Mouse (Mus musculus) kidney, adult 2 months (tissue): ENCODE measurements around the gene Krtap9-1. TPM values are rescaled to one million over a fixed set of nuclear protein-coding genes. Genes with fewer than 3 reads are reported as not detected.
"Not testable (repeated sequence)": the region's sequence is repeated elsewhere in the genome, so short reads cannot be mapped to it uniquely, and the experiment has no call there.

Source experiments
- DNase-seq: peaks from one replicate; pipeline ENCODE4 v3.0.0; 2021
- H3K27ac ChIP-seq: fragments of 200-500 bp; 2 replicates; pipeline ENCODE4 v1.5.1; 2012; ENCODE audit warnings: low read depth, low read length, control low read depth, inconsistent platforms; ENCODE audit not compliant: insufficient read depth
- H3K27me3 ChIP-seq: fragments of 200-500 bp; replicated peaks from 2 replicates; pipeline ENCODE4 v1.6.1; 2012; ENCODE audit warnings: mild to moderate bottlenecking, moderate library complexity, low read length, inconsistent platforms; ENCODE audit not compliant: control insufficient read depth, insufficient read depth
- H3K36me3 ChIP-seq: fragments of 200-500 bp; 2 replicates; pipeline ENCODE4 v1.6.1; 2012; ENCODE audit warnings: mild to moderate bottlenecking, moderate library complexity, low read length, inconsistent platforms; ENCODE audit not compliant: control insufficient read depth, insufficient read depth
- H3K4me1 ChIP-seq: fragments of 200-500 bp; 2 replicates; pipeline ENCODE4 v1.6.1; 2011; ENCODE audit warnings: low read length; ENCODE audit not compliant: control insufficient read depth, insufficient read depth
- H3K4me3 ChIP-seq: fragments of 200-500 bp; 2 replicates; pipeline ENCODE4 v1.5.1; 2011; ENCODE audit warnings: mild to moderate bottlenecking, low read depth, low read length, control low read depth; ENCODE audit not compliant: insufficient read depth
- CTCF ChIP-seq: fragments of 200-500 bp; conservative IDR thresholded peaks from 2 replicates; pipeline ENCODE4 v1.5.1; 2011; ENCODE audit warnings: low read depth, mild to moderate bottlenecking, control low read depth, low read length, moderate library complexity, mixed read lengths; ENCODE audit not compliant: insufficient read depth, insufficient read length
- POLR2A ChIP-seq: fragments of 200-500 bp; IDR thresholded peaks from one replicate; pipeline ENCODE4 v1.6.1; 2011; ENCODE audit warnings: low read depth, low read length, control low read depth
- WGBS: fragments of 180-500 bp; shearing (Covaris S2); methylation state at CpG from one replicate; pipeline ENCODE4 v1.1.7; 2018; 5-methylcytosine and 5-hydroxymethylcytosine counted together
- polyA plus RNA-seq: library from polyadenylated mRNA; depleted of rRNA; stranded (reverse); fragments of >200 nt; gene quantifications from 2 replicates; pipeline ENCODE4 v1.2.3, GENCODE M21; 2012; rRNA removed

The Krtap9-1 gene
- polyA plus RNA-seq: not detected in 2 replicates

DNA sequence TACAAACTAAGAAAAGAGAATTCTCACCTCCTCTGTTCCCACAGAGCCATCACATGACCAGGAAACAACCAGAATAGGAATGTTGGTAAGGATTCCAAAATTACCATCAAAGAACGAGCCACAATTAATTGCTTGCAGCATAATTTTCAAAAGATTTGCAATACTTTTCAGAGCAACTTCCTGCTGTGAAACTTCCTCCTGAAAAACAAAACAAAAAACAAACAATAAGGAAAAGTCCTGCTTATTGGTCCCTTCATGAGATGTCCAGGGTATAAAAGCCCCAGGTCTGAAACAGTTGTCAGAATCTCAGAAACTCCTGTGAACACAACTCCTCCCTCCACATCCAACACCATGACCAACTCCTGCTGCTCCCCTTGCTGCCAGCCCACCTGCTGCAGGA lies at the start of gene Krtap9-1:
Krtap9-1 (plus strand) TSS at position 301 of the 400 bp plus-strand sequence.
- not testable (repeated sequence) for DNase-seq

DNA sequence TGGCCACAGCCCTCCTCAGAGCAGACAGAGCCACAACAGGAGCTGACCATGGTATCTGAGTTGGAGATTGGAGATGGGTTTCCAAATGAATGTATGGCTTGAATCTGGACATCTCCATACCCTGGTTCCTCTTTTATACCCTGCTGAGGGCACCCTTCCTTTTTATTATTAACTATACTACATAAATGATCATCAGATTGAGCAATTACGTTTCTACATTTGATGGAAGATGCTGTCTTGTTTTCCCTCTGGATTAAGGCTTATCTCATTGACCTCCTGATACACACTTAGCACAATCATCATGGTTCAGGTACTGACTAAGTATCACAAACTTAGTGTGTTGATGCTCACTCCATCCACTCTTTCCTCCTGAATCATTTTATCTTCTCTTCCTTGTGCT lies 35.2 kb upstream of the Krtap9-1 start, which contains the start of gene 2300003K06Rik:
2300003K06Rik (minus strand) TSS at position 101 of the 400 bp plus-strand sequence.
- no peak for TF ChIP-seq POLR2A
- no peak for TF ChIP-seq CTCF
- 73% methylated on average over 1 of the region's 1 CpGs for WGBS
- Histone ChIP-seq H3K4me3 (no peak within 1 kb of the TSS), H3K27me3 (no peaks in the 10 kb centered on the region), H3K4me1 (no peaks in the 10 kb centered on the region), H3K27ac (no peak within 1 kb of the TSS), H3K36me3 (no peaks in the 10 kb centered on the region)
- no peak for DNase-seq

More for the DNA sequence above, at the start of gene Krtap9-1:
- WGBS: 56% methylated on average over 1 of the region's 1 CpGs
- not testable (repeated sequence) for H3K27ac ChIP-seq, H3K36me3 ChIP-seq, H3K4me1 ChIP-seq, H3K27me3 ChIP-seq, H3K4me3 ChIP-seq

DNA sequence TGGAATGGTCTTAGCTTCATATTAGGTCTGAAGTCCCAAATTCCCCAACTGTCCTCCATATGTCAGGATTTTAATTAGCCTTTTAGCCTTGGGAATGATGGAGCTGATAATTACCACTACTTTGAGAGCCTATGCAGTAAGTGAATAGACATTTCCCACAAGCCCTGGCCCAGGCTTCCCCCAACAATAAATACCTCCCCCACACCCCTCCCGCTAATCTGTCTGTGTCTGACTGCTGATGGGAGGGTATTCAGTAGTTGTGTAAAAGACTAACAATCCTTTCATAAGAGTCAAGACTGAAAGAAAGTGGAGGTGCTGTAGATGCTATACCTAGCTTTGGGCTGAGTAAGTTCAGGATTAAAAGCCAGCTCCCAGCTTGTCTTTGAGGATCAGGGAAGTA lies 31.0 kb upstream of the Krtap9-1 start:
- no peaks in the 10 kb centered on the region for H3K4me1 ChIP-seq
- 29% methylated on average over 1 of the region's 1 CpGs for WGBS
- TF ChIP-seq POLR2A: no peak
- TF ChIP-seq CTCF: no peak

DNA sequence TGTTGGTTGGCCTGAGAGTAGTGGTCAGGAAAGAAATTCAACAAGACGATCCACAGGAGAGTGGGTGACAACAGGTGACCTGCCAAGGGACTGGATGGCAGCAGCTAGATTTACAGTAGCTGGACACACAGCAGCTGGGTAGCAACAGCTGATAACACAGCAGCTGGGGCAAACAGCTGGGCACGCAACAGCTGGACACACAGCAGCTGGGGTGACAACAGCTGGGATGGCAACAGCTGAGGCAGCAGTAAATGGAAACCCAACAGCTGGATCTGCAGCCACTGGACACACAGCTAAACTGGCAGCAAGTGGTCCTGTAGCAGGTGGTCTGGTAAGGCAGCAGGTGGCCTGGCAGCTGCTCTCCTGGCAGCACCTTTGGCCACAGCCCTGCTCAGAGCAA lies 26.4 kb upstream of the Krtap9-1 start:
- 90% methylated on average over 2 of the region's 2 CpGs for WGBS
- no peaks in the 10 kb centered on the region for H3K4me1 ChIP-seq
- no peak for DNase-seq
- H3K36me3 ChIP-seq: no peaks in the 10 kb centered on the region
- no peak for TF ChIP-seq POLR2A
- TF ChIP-seq CTCF: no peak
- H3K4me3 ChIP-seq: no peak overlapping the region
- no peak overlapping the region for H3K27ac ChIP-seq
- H3K27me3 ChIP-seq: no peaks in the 10 kb centered on the region

More for the DNA sequence above, 31.0 kb upstream of the Krtap9-1 start:
- H3K36me3 ChIP-seq: no peaks in the 10 kb centered on the region
- no peak overlapping the region for H3K27ac ChIP-seq
- H3K4me3 ChIP-seq: no peak overlapping the region
- no peaks in the 10 kb centered on the region for H3K27me3 ChIP-seq
- DNase-seq: no peak

DNA sequence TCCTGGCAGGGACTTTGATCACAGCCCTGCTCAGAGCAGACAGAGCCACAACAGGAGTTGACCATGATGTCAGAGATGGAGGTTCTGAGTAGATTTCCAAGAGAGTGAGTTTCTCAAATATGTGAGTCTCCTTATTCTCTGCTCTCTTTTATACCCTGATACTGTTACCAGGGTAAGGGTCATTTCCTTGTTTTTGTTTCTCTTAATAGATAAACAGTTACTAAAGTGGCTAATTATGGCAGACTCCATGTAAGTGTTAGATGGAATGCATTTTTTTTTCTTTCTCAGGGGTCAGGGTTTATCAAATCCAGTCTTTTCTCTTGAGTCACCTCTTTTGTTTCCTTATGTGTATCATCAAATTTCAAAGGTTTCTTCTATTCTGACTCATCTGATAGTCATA lies 21.7 kb upstream of the Krtap9-1 start, which contains the start of gene Krtap4-16:
Krtap4-16 (minus strand) TSS at position 101 of the 400 bp plus-strand sequence.
- TF ChIP-seq CTCF (no peak), POLR2A (no peak)
- DNase-seq: no peak
- no peak within 1 kb of the TSS for H3K4me3 ChIP-seq

DNA sequence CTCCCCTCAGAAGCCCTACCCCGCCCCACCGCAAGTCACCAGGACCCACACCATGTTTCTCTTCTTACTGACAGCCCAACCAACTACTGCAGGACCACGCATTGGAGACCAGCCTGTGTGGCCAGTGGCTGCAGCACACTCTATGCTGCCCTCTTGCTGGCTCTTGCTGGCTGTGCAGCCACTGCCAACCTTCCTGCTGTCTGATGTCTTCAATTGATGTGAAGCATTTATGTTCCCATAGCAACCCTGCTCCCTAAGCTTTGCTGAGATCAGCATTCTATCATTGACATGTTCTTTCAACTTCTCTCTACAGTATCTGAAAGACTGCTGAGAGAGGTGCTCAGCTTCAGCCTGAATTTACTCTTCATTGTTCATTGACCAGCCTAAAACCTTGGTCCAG lies 19.1 kb upstream of the Krtap9-1 start:
- no peak for DNase-seq
- H3K27me3 ChIP-seq: 0 out of 2 replicates have a peak, but pooled peaks cover 1% of the 10 kb centered on the region
- no peaks in the 10 kb centered on the region for H3K4me1 ChIP-seq
- no peak overlapping the region for H3K27ac ChIP-seq
- no peaks in the 10 kb centered on the region for H3K36me3 ChIP-seq
- TF ChIP-seq POLR2A (no peak), CTCF (peak; percentile 45)
- WGBS: 58% methylated on average over 3 of the region's 3 CpGs
- no peak overlapping the region for H3K4me3 ChIP-seq

More for the DNA sequence above, 21.7 kb upstream of the Krtap9-1 start, which contains the start of gene Krtap4-16:
- Histone ChIP-seq H3K4me1 (no peaks in the 10 kb centered on the region), H3K36me3 (no peaks in the 10 kb centered on the region), H3K27me3 (0 out of 2 replicates have a peak, but pooled peaks cover 1% of the 10 kb centered on the region), H3K27ac (no peak within 1 kb of the TSS)

DNA sequence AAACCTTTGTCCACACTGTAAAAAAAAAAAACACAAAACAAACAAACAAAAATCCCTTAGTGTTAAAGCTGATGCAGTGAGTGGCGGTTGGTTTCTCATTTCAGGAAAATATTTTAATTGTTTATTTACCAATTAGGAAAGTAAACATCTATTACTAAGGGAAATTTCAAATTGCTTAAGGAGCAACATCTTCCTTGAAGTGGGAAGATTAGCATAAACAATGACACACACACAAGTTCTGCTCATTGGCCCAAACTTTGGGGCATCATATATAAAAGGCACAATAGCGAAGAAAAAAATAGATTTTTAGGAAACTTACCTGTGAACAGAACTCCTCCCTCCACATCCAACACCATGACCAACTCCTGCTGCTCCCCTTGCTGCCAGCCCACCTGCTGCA lies 15.6 kb upstream of the Krtap9-1 start, which contains the start of gene Gm11568:
Gm11568 (plus strand) TSS at position 301 of the 400 bp plus-strand sequence.
- Histone ChIP-seq H3K36me3 (no peaks in the 10 kb centered on the region), H3K27me3 (0 out of 2 replicates have a peak, but pooled peaks cover 1% of the 10 kb centered on the region), H3K4me3 (no peak within 1 kb of the TSS), H3K27ac (no peak within 1 kb of the TSS), H3K4me1 (no peaks in the 10 kb centered on the region)
- 87% methylated on average over 2 of the region's 2 CpGs for WGBS
- no peak for DNase-seq
- TF ChIP-seq CTCF (no peak), POLR2A (no peak)

DNA sequence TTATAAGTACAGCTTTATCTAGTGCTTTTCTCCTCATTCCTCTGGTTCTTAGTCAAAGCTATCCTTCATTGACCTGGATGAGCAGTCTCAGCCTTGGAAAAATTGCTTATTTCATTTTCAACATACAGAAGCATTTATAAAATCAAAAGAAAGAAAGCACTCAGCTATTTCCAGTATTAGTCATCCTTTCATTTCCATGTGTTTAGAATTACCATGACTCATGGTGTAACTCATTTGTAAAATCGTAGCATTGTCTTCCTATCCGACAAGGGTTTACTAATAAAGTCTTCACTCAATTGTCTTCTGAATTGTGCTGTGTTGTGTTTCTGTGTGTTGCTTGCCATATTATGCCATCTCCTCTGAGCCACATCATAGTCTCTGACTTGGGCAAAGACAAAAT lies 14.4 kb upstream of the Krtap9-1 start:
- Histone ChIP-seq H3K27ac (no peak overlapping the region), H3K4me1 (no peaks in the 10 kb centered on the region), H3K27me3 (0 out of 2 replicates have a peak, but pooled peaks cover 1% of the 10 kb centered on the region), H3K36me3 (no peaks in the 10 kb centered on the region), H3K4me3 (no peak overlapping the region)
- TF ChIP-seq CTCF: no peak
- no peak for TF ChIP-seq POLR2A
- 81% methylated on average over 2 of the region's 2 CpGs for WGBS
- no peak for DNase-seq

DNA sequence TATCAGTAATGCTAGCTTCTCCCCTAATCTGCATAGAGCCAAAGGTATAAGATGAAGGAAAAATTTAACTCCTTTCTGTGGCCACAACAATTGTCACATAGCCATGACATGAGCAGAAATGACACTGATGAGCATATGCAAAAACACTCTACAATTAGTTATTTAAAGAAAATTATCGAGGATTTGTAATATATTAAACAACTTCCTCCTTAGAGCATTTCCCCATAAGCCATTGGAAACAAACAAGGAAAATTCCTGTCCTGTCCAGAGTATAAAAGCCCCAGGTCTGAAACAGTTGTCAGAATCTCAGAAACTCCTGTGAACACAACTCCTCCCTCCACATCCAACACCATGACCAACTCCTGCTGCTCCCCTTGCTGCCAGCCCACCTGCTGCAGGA lies 9.0 kb upstream of the Krtap9-1 start, which contains the start of gene Gm11559:
Gm11559 (plus strand) TSS at position 301 of the 400 bp plus-strand sequence.
- 59% methylated on average over 1 of the region's 1 CpGs for WGBS
- not testable (repeated sequence) for H3K4me3 ChIP-seq, H3K4me1 ChIP-seq, H3K36me3 ChIP-seq, DNase-seq, H3K27ac ChIP-seq, H3K27me3 ChIP-seq

DNA sequence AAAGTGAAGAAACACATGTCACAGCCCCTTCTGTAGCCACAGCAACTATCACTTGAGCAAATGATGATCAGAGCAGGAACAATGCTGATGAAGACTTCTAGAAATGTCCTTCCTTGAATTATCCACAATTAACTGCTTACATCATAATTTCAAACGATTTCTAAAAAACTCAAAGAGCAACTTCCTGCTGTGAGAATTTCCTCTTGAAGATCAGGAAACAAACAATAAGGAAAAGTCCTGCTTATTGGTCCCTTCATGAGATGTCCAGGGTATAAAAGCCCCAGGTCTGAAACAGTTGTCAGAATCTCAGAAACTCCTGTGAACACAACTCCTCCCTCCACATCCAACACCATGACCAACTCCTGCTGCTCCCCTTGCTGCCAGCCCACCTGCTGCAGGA lies 5.7 kb downstream of the Krtap9-1 start, which contains the start of gene Gm11567:
Gm11567 (plus strand) TSS at position 301 of the 400 bp plus-strand sequence.
- H3K27me3 ChIP-seq, H3K4me3 ChIP-seq, H3K4me1 ChIP-seq, DNase-seq, H3K36me3 ChIP-seq, H3K27ac ChIP-seq: not testable (repeated sequence)
- 45% methylated on average over 1 of the region's 1 CpGs for WGBS
